Mouse (Mus musculus) embryo, embryonic 10 days (tissue): ENCODE data around the gene Irs3.
A peak's percentile ranks its signal among the peaks of the same experiment; 100 is the strongest.
"Not testable (repeated sequence)": the region's sequence is repeated elsewhere in the genome, so short reads cannot be mapped to it uniquely, and the experiment has no call there.

Source experiments
- DNase-seq: peaks from one replicate; pipeline ENCODE4 v3.0.0-alpha.2; 2015; ENCODE audit warnings: low spot score

The Irs3 gene

DNA sequence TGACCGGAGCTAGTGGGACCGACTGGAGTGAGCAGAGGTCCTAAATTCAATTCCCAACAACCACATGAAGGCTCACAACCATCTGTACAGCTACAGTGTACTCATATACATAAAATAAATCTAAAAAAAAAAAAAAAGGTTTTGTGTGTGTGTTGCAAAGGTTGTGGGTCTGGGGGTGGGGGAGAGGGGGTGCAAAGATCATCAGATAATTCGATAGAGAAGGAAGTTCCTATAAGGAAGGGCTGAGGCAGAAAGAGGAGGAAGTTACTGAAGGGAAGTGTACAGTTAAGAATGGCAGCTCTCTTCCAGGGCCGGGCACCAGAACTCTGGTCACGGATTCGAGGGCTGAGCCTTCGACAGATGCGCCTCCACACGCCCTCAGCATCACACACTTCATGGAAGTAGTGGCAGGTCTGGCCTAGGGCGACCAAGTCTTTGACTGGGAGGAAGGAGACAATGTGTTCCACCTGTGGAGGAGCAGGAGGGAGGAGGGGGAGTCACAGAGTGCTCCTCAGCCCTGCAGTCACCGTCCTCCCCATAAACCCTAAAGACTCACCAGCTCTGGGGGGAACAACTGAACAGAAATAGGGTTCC lies 21.5 kb downstream of the Irs3 start:
- no peak for DNase-seq

DNA sequence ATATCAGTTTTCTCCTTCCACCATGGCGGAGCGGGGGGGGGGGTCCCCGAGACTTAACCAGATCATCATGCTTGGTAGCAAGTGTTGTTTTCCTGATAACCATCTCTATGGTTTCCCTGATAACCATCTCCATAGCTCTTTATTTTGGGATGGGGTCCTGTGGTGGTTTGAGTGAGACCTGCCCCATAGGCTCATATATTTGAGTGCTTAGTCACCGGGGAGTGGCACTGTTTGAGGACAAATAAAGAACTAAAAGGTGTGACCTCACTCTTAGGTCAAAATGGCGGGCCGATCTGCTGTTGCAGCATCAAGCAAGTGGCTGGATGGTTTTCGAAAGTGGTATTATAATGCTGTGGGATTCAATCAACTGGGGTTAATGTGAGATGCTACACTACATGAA lies 30.2 kb downstream of the Irs3 start:
- DNase-seq = no peak

DNA sequence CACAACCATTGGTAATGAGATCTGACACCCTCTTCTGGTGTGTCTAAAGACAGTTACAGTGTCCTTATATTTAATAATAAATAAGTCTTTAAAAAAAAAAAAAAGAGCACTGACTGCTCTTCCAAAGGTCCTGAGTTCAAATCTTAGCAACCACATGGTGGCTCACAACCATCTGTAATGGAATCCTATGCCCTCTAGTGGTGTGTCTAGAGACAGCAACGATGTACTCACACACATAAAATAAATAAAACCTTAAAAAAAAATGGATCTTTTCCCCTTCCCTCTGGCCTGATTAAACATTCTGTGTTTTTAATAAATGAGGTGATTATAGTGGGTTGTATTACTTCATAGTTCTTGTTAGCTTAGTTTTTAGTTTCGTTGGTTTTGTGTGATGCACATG lies 30.6 kb downstream of the Irs3 start:
- not testable (repeated sequence) for DNase-seq

DNA sequence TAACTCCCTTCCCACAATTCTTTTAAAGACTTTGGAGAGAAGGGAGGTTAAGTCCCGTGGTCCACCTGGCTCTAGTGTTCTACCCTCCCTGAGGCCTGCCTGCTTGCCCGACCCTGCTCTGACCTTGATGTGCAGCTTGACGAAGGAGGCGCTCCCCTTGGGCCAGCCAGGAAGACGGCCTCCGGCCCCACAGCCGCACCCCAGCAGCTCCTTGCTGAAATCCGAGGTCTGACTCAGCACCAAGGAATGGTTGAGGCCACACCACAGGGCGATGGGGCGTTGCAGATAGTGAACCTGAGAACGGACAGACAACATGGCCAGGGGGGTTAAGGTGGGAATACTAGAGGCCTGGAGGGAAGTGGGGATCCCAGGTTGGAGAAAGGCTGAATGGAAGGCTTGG lies 32.0 kb downstream of the Irs3 start, which contains the start of gene Pcolce:
Gene Pcolce, minus strand, starts transcription at position 235 of the 400 bp plus-strand sequence.
- no peak for DNase-seq

DNA sequence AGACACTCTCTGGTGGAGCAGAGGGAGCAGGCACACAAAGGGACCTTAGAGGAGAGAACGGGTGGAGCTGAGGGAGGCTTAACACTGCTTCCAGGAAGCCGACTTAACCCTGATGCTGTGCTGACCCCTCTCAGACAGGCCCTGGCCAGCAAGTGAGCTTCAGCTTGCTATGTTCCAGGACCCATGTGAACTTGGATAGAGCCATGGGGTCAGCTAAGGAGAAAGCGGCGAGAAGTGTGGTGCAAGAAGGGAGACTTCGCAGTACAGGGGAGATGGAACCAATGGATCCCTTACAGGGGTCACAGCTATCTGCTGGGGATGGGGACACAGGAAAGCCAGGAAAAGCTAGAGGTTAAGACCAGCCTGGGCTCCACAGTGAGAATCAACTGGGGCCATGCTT lies 32.4 kb downstream of the Irs3 start:
- DNase-seq = no peak

DNA sequence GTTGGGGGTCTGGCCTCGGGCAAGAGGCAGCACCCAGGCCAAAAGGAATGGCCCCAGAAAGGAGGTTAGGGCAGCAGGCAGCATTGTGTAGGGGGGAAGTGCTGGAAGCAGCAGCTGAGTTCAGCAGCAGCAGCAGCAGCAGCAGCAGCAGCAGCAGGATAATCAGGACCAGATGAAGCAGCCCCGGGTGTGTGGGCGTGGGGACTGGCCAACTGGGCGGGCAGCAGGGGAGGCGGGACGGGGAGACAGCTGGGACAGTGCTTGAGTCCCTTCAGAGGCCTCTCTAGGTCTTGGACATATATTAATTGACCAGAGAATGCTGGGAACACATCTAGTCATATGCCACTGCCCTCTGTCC lies 34.3 kb downstream of the Irs3 start:
- peak; percentile 82 for DNase-seq

DNA sequence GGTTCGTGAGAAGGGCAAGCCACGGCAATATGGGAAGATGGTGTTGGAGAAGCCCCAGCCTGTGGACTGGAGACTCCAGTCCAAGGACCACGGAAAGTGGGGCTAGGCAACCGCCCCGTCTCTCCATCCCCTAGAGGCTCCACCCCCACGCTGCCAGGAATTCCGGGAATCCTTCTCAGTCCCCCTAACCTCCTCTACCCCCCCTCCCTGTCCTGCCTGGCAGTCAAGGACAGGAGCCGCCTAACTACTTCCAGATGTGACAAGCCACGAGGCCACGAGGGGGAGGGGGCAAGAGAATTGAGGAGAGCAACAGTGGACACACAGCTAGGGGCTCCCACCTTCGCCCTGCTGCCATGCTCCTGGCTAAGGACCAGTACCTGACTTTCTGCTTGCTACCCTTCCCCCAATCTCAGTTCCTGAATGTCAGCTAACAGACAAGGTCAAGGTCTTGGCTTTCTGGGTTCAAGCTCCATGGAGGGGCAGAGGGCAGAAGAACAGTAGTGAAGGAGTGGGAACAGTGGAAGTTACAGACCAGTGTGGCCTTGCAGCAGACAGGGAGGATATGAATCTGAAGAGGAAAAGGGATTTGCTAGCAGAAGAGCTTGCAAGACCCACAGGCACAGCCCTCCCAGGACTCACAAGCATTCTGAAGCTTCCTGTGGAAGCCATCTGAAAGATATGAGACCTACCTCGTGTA lies 34.8 kb downstream of the Irs3 start:
- DNase-seq = peak; percentile 89

DNA sequence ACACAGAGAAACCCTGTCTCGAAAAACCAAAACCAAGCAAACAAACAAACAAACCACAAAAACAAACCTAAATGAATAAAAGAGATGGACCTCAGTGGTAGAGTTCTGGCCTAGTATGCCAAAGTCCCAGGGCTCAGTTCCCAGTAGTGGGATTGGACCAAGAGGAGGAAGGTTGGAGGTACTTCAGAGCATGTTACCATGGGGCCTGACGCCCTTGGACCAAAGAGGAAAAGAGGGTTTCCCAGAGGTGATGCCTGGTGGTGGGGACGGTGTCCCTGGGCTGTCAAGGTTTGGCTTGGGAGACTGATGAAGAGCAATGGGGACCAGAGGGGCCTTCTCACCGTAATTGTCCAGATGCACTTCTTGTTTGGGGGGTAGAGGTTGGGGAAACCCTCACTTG lies 35.5 kb downstream of the Irs3 start:
- DNase-seq = no peak

DNA sequence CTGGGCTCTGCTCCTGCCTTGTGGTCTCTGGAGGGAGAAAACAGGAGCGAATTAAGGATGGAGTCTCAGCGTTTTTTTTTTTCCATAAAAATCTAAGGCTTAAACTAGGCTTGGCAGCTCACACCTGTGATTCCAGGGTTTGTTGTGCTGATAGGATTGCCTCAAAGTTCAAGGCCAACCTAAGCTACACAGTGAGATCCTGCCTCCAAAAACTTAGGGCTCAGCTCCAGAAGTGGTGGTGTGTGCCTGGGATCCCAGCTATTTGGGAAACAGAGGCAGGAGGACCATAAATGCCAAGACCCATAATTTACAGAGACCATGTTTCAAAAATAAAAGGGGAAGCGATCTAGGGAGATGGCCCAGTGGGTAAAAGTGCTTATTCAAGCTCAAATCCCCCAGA lies 36.2 kb downstream of the Irs3 start:
- no peak for DNase-seq

DNA sequence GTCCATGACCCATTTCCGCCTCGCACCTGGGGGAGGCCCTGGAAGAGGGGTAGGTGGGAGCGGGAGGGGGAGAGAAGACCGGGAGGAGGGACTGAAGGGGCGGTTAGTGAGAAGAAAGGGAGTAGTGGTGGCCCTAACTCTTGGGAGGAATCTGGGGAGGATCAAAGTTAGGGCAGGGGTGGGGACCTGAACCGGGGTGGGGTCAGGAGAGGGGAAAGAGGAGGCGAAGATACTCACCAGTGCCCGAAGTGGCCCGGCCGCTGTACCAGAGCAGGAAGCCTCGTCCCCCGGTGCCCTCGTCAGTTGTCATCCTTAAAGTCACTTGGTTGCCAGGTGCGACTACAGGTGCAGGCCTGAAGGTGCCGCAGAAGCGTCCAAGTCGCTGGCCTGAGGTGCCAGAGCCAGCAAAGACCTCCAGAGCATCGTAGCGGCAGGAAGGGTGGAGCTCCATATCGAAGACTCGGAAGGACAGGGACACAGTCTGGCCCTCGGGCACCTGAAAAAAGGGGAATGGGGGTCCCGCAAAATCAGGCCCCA lies 36.8 kb downstream of the Irs3 start:
- DNase-seq = no peak

DNA sequence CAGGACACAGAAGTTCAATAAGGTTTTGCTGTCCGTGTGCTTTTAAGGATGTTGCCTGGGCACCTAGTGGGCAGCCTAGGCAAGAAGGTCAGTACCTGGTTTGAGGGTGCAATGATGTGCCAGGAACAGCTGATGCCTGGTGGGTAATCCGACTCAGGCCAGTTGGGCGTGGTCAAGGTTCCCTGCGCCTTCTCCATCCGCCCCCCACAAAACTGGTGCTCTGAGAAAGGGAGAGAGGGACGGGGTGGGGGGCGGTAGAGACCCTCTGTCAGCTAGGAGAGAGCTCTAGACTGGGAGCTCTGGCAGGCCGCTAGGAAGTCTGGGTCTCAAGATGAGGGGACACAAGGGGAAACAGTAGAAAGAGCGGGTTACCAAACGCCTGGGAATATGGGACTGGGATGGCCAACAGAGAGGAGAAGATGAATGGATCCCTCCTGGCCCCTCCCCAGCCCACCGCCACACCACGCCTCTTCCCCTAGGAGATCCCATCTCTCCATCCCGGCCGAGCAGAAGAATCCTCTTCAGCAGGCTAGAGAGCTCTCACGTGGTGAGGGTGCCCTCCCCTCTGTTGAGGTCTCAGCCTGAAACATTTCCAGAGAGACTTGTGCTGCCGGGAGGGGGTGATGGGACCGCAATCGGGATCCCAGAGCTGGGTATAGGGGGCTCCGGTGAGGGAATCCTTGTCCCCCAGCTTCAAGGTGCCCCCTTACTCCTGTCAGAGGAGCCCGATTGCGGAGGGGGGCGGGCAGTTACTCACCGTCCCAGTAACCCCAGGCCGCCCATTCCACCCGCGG lies 37.5 kb downstream of the Irs3 start:
- peak; percentile 50 for DNase-seq

DNA sequence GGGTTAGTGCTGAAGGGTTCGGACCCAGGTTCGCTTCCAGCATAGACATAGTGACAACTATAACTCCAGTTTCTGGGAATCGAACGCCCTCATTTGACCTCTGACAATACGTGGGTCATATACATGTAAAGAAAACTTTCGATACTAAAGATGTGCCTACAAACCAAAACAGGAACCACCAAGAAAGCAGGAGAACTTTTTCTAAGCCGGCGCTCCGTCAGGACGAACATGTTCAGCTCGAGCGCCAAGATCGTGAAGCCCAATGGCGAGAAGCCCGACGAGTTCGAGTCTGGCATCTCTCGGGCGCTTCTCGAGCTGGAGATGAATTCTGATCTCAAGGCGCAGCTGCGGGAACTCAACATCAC lies 44.2 kb downstream of the Irs3 start:
- peak; percentile 53 for DNase-seq

DNA sequence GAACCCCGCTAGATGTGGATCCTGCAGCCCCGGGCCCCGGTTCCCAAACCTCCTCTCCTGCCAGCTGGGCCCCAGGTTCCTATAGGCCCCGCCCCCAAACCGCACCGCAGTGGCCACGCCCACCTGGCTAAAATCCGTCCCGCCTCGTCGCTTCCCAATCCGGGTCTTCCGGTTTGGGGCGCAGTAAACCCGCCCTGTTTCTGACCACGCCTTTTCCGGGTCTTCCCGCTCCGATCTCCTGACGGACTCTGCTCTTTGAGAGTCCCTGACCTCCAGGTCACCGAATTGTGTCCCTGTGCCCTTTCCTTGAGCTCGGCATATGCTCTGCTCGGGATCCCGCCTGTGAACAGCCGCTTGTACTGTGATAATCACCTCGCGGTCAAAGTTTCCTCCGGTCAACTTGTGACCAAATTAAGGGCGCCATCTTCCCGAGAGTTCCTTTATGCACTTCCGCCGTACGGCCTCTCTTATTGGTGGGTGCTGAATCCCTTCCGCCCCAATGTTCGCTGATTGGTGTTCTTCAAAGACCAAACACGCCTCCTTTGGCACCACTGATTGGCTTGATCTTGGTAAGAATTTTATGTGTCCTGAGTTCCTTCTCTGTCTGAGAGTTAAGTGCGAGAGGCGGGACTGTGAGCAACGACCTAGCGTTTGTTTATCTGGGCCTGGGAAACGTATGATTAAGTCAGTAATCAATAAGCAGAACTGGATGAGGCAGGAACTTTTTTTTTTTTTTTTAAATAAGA lies 44.7 kb downstream of the Irs3 start, which contains the start of gene Mospd3:
Gene Mospd3, minus strand, starts transcription at position 440 of the 746 bp plus-strand sequence.
- peak; percentile 98 for DNase-seq

DNA sequence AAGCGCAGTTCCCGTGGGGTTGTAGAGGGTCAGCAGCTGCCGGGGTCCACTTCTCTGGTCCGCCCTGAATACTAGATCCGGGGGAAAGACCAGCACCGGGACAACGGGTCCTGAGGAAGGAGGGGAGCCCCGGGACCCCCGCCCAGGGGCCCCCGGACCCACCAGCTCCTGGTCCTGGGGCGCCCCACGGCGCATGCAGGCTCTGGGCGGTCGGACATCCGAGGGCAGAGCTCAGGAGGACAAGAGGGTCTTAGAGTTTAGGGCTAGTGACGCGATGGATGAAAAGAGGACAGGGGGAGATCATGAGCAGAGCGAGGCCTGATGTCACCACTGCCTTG lies 45.3 kb downstream of the Irs3 start:
- no peak for DNase-seq

DNA sequence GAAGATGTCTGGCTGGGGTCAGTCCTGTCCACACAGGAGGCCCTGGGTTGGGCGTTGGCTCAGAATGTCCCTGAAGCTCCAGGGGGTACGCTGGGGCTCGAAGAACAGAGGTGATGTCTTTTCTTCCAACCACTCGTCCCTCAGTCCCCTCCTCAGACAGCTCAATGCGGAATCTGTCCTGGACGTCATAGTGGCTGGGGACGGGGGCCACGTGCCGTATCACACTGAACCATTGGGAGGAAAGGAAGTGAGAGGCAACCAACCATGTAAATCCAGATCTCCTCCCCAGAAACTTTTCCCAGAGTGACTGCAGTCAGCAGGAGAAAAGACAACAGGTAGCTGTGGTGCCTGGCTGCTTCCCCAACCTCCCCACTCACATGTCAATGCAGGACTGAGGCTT lies 45.9 kb downstream of the Irs3 start:
- no peak for DNase-seq

DNA sequence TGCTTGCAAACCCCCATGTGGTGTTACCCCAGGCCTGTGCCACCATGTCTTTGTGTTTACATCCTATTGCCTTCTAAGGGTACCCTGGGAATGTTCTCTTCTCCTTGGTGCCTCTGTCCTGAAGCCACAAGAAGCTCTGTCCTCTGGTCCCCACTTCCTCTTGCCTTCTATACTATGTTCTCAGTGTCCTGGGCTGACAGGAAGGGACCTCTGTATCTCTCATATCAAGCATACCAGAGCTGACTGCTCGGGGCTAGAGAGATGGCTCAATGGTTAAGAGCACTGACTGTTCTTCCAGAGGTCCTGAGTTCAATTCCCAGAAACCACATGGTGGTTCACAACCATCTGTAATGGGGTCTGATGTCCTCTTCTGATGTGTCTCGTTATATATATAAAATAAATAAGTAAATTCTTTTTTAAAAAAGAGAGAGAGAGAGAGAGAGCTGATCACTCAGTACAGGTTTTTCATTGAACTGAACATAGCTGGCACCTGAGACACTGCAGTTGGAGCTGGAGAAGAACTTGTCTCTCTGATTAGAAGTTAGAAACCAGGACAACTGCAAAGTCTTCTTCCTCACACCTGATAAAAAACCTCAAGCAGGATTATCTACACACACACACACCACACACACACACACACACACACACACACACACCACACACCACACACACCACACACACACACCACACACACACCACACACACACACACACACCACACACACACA lies 47.3 kb downstream of the Irs3 start:
- no peak for DNase-seq

DNA sequence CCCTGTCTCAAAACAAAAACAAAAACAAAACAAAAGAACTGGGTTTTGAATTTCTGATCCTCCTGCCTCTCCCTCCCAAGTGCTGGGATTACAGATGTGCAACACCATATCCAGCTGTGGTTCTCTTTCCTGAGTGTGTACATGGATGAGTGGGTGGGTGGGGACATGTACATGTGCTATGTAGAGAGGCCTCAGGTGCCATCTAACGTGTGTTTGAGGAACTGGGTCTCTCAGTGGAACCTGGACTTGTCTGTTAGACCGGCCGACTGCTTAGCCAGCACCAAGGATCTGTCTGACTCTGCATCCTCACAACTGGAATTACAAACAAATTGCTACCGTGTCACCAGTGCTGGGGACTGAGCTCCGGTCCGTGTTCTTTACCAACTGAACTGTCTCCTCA lies 47.9 kb downstream of the Irs3 start:
- no peak for DNase-seq

DNA sequence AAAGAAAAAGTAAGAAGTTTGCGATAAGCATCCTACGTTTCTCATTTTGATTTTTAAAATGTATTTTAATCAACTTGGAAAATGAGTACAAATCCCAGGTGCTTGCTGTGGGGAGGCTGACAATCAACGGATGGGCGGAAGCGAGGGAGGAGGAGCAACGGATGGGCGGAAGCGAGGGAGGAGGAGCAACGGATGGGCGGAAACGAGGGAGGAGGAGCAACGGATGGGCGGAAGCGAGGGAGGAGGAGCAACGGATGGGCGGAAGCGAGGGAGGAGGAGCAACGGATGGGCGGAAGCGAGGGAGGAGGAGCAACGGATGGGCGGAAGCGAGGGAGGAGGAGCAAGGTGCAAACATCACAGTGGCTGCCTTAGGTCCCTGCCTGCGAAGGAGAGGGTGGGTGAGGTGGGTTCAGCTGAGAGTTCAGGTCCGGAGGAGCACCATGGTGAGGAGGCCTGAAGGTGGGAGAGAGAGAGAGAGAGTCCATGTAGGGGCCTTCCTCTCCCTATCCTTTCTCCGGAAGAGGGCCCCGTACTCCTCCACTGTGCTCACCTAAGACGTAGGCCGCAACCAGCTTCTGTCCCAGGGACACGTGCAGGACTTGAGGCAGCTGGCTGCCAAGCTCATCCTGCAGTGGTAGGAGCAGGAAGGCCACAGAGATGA lies 48.8 kb downstream of the Irs3 start:
- peak; percentile 29 for DNase-seq

DNA sequence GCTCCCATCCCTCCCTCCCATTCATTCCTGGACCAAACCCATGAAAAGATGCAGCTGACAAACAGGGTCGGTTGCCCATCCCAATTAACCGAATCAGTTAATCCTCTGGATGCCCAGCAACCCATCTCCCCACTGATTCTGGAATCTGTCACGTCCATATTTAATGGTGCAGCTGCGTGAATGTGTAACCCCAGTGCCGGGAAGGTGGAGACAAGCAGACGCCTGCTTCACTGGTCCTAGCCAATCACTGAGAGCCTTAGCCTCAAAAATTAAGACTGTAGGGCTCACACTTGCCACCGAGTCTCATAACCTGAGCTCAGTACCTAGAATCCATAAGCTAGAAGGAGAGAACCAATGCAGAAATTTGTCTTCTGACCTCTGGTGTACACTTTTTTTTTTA lies 49.6 kb downstream of the Irs3 start:
- no peak for DNase-seq
